Comparison of ENCODE assay signal across 8 mouse cellular contexts in genomic region chr7:12921705-12922465, GRCm38 (mm10). TPM values are rescaled to one million over a fixed set of nuclear protein-coding genes. Genes with fewer than 3 reads are reported as not detected.
DNase-seq lines count a peak whose midpoint lies in the region; ATAC-seq and TF ChIP-seq lines count a peak whose summit lies in the region.

Gene Rps5 (plus strand): TSS chr7:12922290.

- ATAC-seq in erythroid progenitor cell, adult 5-6 weeks (replicated peaks; ENCODE audit: low FRiP score, poor library complexity, severe bottlenecking), result peak; percentile 97
- peak; percentile 99 for ATAC-seq in heart, embryonic 12.5 days (ENCODE audit: insufficient number of reproducible peaks, low FRiP score)
- ATAC-seq in kidney, postnatal 0 days (replicated peaks; ENCODE audit: low FRiP score, low read depth), result peak; percentile 98
- ATAC-seq in liver, embryonic 11.5 days (replicated peaks; ENCODE audit: low FRiP score), result peak; percentile 95
- peak; percentile 98 for ATAC-seq in stomach, embryonic 14.5 days (ENCODE audit: insufficient number of reproducible peaks, insufficient read depth, low FRiP score, low read depth)

- H3K27ac ChIP-seq in heart, embryonic 12.5 days (ENCODE audit: poor library complexity, severe bottlenecking), result peak within 1 kb of the TSS; percentile 96
- H3K27ac ChIP-seq in kidney, postnatal 0 days, result peak within 1 kb of the TSS; percentile 98
- peak within 1 kb of the TSS; percentile 92 for H3K27ac ChIP-seq in liver, embryonic 11.5 days (ENCODE audit: low read depth, low read length)
- peak within 1 kb of the TSS; percentile 97 for H3K27ac ChIP-seq in stomach, embryonic 14.5 days (ENCODE audit: low read length)

- H3K9ac ChIP-seq in heart, embryonic 12.5 days, result peak within 1 kb of the TSS; percentile 87
- peak within 1 kb of the TSS; percentile 75 for H3K9ac ChIP-seq in kidney, postnatal 0 days (ENCODE audit: low read depth, low read length)
- peak within 1 kb of the TSS; percentile 99 for H3K9ac ChIP-seq in liver, embryonic 11.5 days (ENCODE audit: low read depth, low read length)
- H3K9ac ChIP-seq in stomach, embryonic 14.5 days (replicated peaks; ENCODE audit: low read depth, low read length), result peak within 1 kb of the TSS; percentile 89

- peak within 1 kb of the TSS; percentile 96 for H3K4me2 ChIP-seq in heart, embryonic 12.5 days
- peak within 1 kb of the TSS; percentile 88 for H3K4me2 ChIP-seq in kidney, postnatal 0 days (ENCODE audit: low read length)
- H3K4me2 ChIP-seq in liver, embryonic 11.5 days, result peak within 1 kb of the TSS; percentile 96
- peak within 1 kb of the TSS; percentile 93 for H3K4me2 ChIP-seq in stomach, embryonic 14.5 days (replicated peaks; ENCODE audit: low read depth, low read length)

- H3K9me3 ChIP-seq in heart, embryonic 12.5 days (replicated peaks), result no peaks in the 10 kb centered on the region
- H3K9me3 ChIP-seq in kidney, postnatal 0 days (replicated peaks; ENCODE audit: low read length), result no peaks in the 10 kb centered on the region
- no peaks in the 10 kb centered on the region for H3K9me3 ChIP-seq in liver, embryonic 11.5 days (ENCODE audit: control insufficient read depth, low read length)
- no peaks in the 10 kb centered on the region for H3K9me3 ChIP-seq in stomach, embryonic 14.5 days (ENCODE audit: control insufficient read depth, low read depth, low read length)

- peak; percentile 84 for TF ChIP-seq CTCF in kidney, postnatal 0 days (IDR thresholded peaks at IDR 0.05; ENCODE audit: low read depth)

- peak within 1 kb of the TSS; percentile 79 for H3K4me3 ChIP-seq in heart, embryonic 12.5 days
- peak within 1 kb of the TSS; percentile 70 for H3K4me3 ChIP-seq in kidney, postnatal 0 days (replicated peaks; ENCODE audit: low read depth, low read length)
- H3K4me3 ChIP-seq in liver, embryonic 11.5 days (ENCODE audit: low read depth, low read length), result peak within 1 kb of the TSS; percentile 98
- peak within 1 kb of the TSS; percentile 87 for H3K4me3 ChIP-seq in stomach, embryonic 14.5 days (ENCODE audit: low read depth, low read length)

- peak; percentile 99 for DNase-seq in CD4-positive helper T cell, adult 2 months (ENCODE audit: low read depth, low spot score)
- peak; percentile 98 for DNase-seq in brain, embryonic 18.5 days (ENCODE audit: low read depth, low spot score)
- peak; percentile 100 for DNase-seq in kidney, postnatal 0 days (ENCODE audit: low spot score)
- DNase-seq in liver, embryonic 11.5 days (ENCODE audit: low spot score), result peak; percentile 93
- DNase-seq in naive thymus-derived CD4-positive, alpha-beta T cell, adult 2 months (ENCODE audit: low read depth), result peak; percentile 100

- peaks cover 38% of the 10 kb centered on the region for H3K36me3 ChIP-seq in heart, embryonic 12.5 days
- peaks cover 34% of the 10 kb centered on the region for H3K36me3 ChIP-seq in kidney, postnatal 0 days (ENCODE audit: insufficient read depth, low read length)
- peaks cover 41% of the 10 kb centered on the region for H3K36me3 ChIP-seq in liver, embryonic 11.5 days (ENCODE audit: control insufficient read depth, insufficient read depth, low read length)
- peaks cover 40% of the 10 kb centered on the region for H3K36me3 ChIP-seq in stomach, embryonic 14.5 days (ENCODE audit: control insufficient read depth, insufficient read depth, low read length)

- H3K27me3 ChIP-seq in heart, embryonic 12.5 days (replicated peaks), result 0 out of 2 replicates have a peak, but pooled peaks cover 2% of the 10 kb centered on the region
- H3K27me3 ChIP-seq in kidney, postnatal 0 days (ENCODE audit: insufficient read depth, low read length), result no peaks in the 10 kb centered on the region
- H3K27me3 ChIP-seq in liver, embryonic 11.5 days (replicated peaks; ENCODE audit: control insufficient read depth, insufficient read depth, low read length), result no peaks in the 10 kb centered on the region
- no peaks in the 10 kb centered on the region for H3K27me3 ChIP-seq in stomach, embryonic 14.5 days (ENCODE audit: control insufficient read depth, insufficient read depth, low read length)

- under 1% methylated on average over 55 of the region's 55 CpGs for WGBS in heart, embryonic 12.5 days
- WGBS in kidney, postnatal 0 days, result under 1% methylated on average over 55 of the region's 55 CpGs
- under 1% methylated on average over 55 of the region's 55 CpGs for WGBS in liver, embryonic 11.5 days
- under 1% methylated on average over 55 of the region's 55 CpGs for WGBS in stomach, embryonic 14.5 days

- peaks cover 14% of the 10 kb centered on the region for H3K4me1 ChIP-seq in heart, embryonic 12.5 days (replicated peaks)
- H3K4me1 ChIP-seq in kidney, postnatal 0 days (replicated peaks; ENCODE audit: insufficient read depth, low read length), result peaks cover 8% of the 10 kb centered on the region
- H3K4me1 ChIP-seq in liver, embryonic 11.5 days (replicated peaks; ENCODE audit: control insufficient read depth, insufficient read depth, low read length), result peaks cover 12% of the 10 kb centered on the region
- H3K4me1 ChIP-seq in stomach, embryonic 14.5 days (ENCODE audit: control insufficient read depth, insufficient read depth, low read length), result peaks cover 11% of the 10 kb centered on the region

RNA-seq across cellular contexts. Expression of gene Rps5, which starts in this region (rescaled TPM):
- total RNA-seq in erythroid progenitor cell, adult 5-6 weeks (2015; ENCODE audit: low replicate concordance), result 579 and 738 TPM in 2 replicates
- total RNA-seq in erythroid progenitor cell, adult 5-6 weeks (2017; ENCODE audit: low replicate concordance), result 178 and 253 TPM in 2 replicates
- polyA plus RNA-seq in heart, embryonic 12.5 days (2016; fragmentation: Nextera tagmentation; extraction: Ambion mirVana), result 456 and 474 TPM in 2 replicates
- 1,052 and 1,143 TPM in 2 replicates for polyA plus RNA-seq in kidney, postnatal 0 days (2015; fragmentation: Nextera tagmentation; extraction: Ambion mirVana)
- polyA plus RNA-seq in liver, embryonic 11.5 days (2014; fragmentation: Nextera tagmentation; extraction: Ambion mirVana), result 1,276 and 1,341 TPM in 2 replicates
- 1,309 and 1,442 TPM in 2 replicates for polyA plus RNA-seq in stomach, embryonic 14.5 days (2014; fragmentation: Nextera tagmentation; extraction: Ambion mirVana)

Comparison
In these comparisons a context has a peak if more than half of its experiments do, and no peak if none do; other contexts are left out.
1. Peak in every context shown above with its lines: DNase-seq, ATAC-seq, H3K4me3 ChIP-seq and H3K27ac ChIP-seq.